Mouse (Mus musculus): Measurements from ENCODE around the gene Pde9a.

- TF ChIP-seq POLR2A (IDR thresholded peaks at IDR 0.05; ENCODE audit: insufficient read depth, low read depth, low read length) (no peak), CTCF (IDR thresholded peaks at IDR 0.05; ENCODE audit: insufficient read depth, low read depth, low read length) (no peak)
Measured at GRCm38 (mm10) chr17:31351984-31352383, 34.0 kb upstream of the Pde9a start.
